Mouse (Mus musculus): ENCODE measurements around the gene Gm21677. TPM values are rescaled to one million over a fixed set of nuclear protein-coding genes. Genes with fewer than 3 reads are reported as not detected.
"Not testable (repeated sequence)": the region's sequence is repeated elsewhere in the genome, so short reads cannot be mapped to it uniquely, and the experiment has no call there.

Gm21677 gene
- not detected in 2 replicates for polyA plus RNA-seq (2014; fragmentation: Nextera tagmentation; extraction: Ambion mirVana)

DNA sequence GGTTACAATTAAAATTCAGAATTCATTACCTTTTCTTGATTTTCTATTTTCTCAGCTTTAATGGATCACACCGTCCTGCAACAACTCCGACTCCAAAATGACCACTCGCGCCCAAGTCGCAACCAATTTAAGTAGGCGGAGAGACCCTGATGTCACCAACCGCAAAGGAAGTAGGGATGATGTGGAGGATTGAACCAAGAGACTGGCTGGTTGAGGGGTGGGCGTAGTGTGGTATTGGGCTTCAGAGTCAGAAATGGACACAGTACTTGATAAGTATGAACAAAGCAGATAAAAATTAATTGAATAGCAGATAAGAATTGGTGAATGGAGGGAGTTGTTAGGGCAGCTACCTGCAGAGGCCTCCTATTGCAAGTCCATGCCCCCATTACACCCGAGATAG lies at the start of gene Gm21677:
Gene Gm21677 (minus strand): TSS at position 101 of the 400 bp plus-strand sequence.
- H3K36me3 ChIP-seq (ENCODE audit: control insufficient read depth, insufficient read depth, low read length); DNase-seq (ENCODE audit: low spot score); H3K9me3 ChIP-seq (ENCODE audit: control insufficient read depth, low read length); H3K4me3 ChIP-seq (ENCODE audit: low read depth, low read length); H3K27ac ChIP-seq (ENCODE audit: low read depth); H3K27me3 ChIP-seq (replicated peaks; ENCODE audit: control insufficient read depth, insufficient read depth, low read length); ATAC-seq (replicated peaks; ENCODE audit: low FRiP score, low TSS enrichment, low read depth); H3K4me1 ChIP-seq (replicated peaks; ENCODE audit: control insufficient read depth, insufficient read depth, low read length); H3K9ac ChIP-seq (ENCODE audit: low read length); H3K4me2 ChIP-seq (ENCODE audit: low read length): not testable (repeated sequence)
- WGBS = no CpG with 5 or more reads among the region's 9 CpGs

GRCm38 (mm10) chrY:3345229-3345628 lies 39.0 kb upstream of the Gm21677 start, which contains the start of gene Gm21693:
Gm21693 (minus strand) TSS chrY:3345329.
- H3K27ac ChIP-seq (ENCODE audit: low read depth); H3K4me2 ChIP-seq (ENCODE audit: low read length); DNase-seq (ENCODE audit: low spot score); H3K4me1 ChIP-seq (replicated peaks; ENCODE audit: control insufficient read depth, insufficient read depth, low read length); H3K27me3 ChIP-seq (replicated peaks; ENCODE audit: control insufficient read depth, insufficient read depth, low read length); H3K4me3 ChIP-seq (ENCODE audit: low read depth, low read length); H3K9me3 ChIP-seq (ENCODE audit: control insufficient read depth, low read length); ATAC-seq (replicated peaks; ENCODE audit: low FRiP score, low TSS enrichment, low read depth); H3K36me3 ChIP-seq (ENCODE audit: control insufficient read depth, insufficient read depth, low read length); H3K9ac ChIP-seq (ENCODE audit: low read length): not testable (repeated sequence)
- WGBS = no CpG with 5 or more reads among the region's 9 CpGs

DNA sequence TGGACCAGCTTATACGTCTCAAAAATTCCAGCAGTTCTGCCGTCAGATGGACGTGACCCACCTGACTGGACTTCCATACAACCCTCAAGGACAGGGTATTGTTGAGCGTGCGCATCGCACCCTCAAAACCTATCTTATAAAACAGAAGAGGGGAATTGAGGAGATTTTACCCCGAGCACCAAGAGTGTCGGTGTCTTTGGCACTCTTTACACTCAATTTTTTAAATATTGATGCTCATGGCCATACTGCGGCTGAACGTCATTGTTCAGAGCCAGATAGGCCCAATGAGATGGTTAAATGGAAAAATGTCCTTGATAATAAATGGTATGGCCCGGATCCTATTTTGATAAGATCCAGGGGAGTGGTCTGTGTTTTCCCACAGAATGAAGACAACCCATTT lies 34.4 kb upstream of the Gm21677 start:
- not testable (repeated sequence) for H3K4me3 ChIP-seq (ENCODE audit: low read depth, low read length); ATAC-seq (replicated peaks; ENCODE audit: low FRiP score, low TSS enrichment, low read depth); H3K9me3 ChIP-seq (ENCODE audit: control insufficient read depth, low read length); H3K9ac ChIP-seq (ENCODE audit: low read length); H3K4me2 ChIP-seq (ENCODE audit: low read length); H3K36me3 ChIP-seq (ENCODE audit: control insufficient read depth, insufficient read depth, low read length); H3K27me3 ChIP-seq (replicated peaks; ENCODE audit: control insufficient read depth, insufficient read depth, low read length); H3K4me1 ChIP-seq (replicated peaks; ENCODE audit: control insufficient read depth, insufficient read depth, low read length); DNase-seq (ENCODE audit: low spot score); H3K27ac ChIP-seq (ENCODE audit: low read depth)
- 100% methylated on average over 1 of the region's 11 CpGs for WGBS

Other genes with a start within 250 kb of the Gm21677 start
- not detected in 2 replicates for gene Gm21693, start 38.9 kb upstream of the Gm21677 start, polyA plus RNA-seq (2014; fragmentation: Nextera tagmentation; extraction: Ambion mirVana)
- not detected in 2 replicates for gene Gm21704, start 103.7 kb upstream of the Gm21677 start, polyA plus RNA-seq (2014; fragmentation: Nextera tagmentation; extraction: Ambion mirVana)
- gene Gm21708, start 103.7 kb upstream of the Gm21677 start, polyA plus RNA-seq (2014; fragmentation: Nextera tagmentation; extraction: Ambion mirVana) = not detected in 2 replicates